Mouse (Mus musculus) hindbrain, embryonic 13.5 days (tissue): Measurements from ENCODE around the gene Itih3. TPM values are rescaled to one million over a fixed set of nuclear protein-coding genes. Genes with fewer than 3 reads are reported as not detected.

ENCODE experiments used
- ATAC-seq: fragments of 200-750 bp; cut with Nextera tagmentation; 2 replicates; pipeline ENCODE4 v1.8.0; 2017; ENCODE audit warnings: moderate TSS enrichment; ENCODE audit not compliant: low FRiP score
- H3K27ac ChIP-seq: fragments of 300-500 bp; sonication (generic); 2 replicates; pipeline ENCODE4 v1.5.1; 2015; ENCODE audit warnings: inconsistent platforms, mild to moderate bottlenecking, moderate library complexity
- H3K27me3 ChIP-seq: fragments of 300-500 bp; sonication (generic); 2 replicates; pipeline ENCODE4 v1.6.1; 2015; ENCODE audit warnings: mild to moderate bottlenecking, inconsistent platforms
- H3K36me3 ChIP-seq: fragments of 300-500 bp; sonication (generic); 2 replicates; pipeline ENCODE4 v1.6.1; 2015; ENCODE audit warnings: mild to moderate bottlenecking, inconsistent platforms
- H3K4me1 ChIP-seq: fragments of 300-500 bp; sonication (generic); replicated peaks from 2 replicates; pipeline ENCODE4 v1.6.1; 2015; ENCODE audit warnings: inconsistent platforms
- H3K4me2 ChIP-seq: fragments of 300-500 bp; sonication (generic); 2 replicates; pipeline ENCODE4 v1.6.1; 2015; ENCODE audit warnings: inconsistent platforms, mild to moderate bottlenecking, moderate library complexity
- H3K4me3 ChIP-seq: fragments of 300-500 bp; sonication (generic); 2 replicates; pipeline ENCODE4 v1.5.1; 2015; ENCODE audit warnings: mild to moderate bottlenecking, inconsistent platforms
- H3K9ac ChIP-seq: fragments of 300-500 bp; sonication (generic); 2 replicates; pipeline ENCODE4 v1.6.1; 2015; ENCODE audit warnings: mild to moderate bottlenecking, inconsistent platforms
- H3K9me3 ChIP-seq: fragments of 300-500 bp; sonication (generic); 2 replicates; pipeline ENCODE4 v1.6.1; 2016; ENCODE audit warnings: inconsistent platforms
- WGBS: fragments of 180-500 bp; shearing (Covaris S2); methylation state at CpG from one replicate; pipeline ENCODE4 v1.1.7; 2015; 5-methylcytosine and 5-hydroxymethylcytosine counted together
- polyA plus RNA-seq: library from polyadenylated mRNA; unstranded; fragments of >200 nt; fragmentation: Nextera tagmentation; extraction: Ambion mirVana; gene quantifications from 2 replicates; pipeline ENCODE4 v1.2.1, GENCODE M21; 2015

Itih3 gene
- polyA plus RNA-seq, 1 experiment from 2014 or later, result 1.3 TPM

GRCm38 (mm10) chr14:30886204-30886603, 37.4 kb downstream of the Itih3 start, which contains the start of gene Itih4:
Itih4 (plus strand) TSS chr14:30886476.
- Histone ChIP-seq H3K4me2 (no peak within 1 kb of the TSS), H3K9ac (no peak within 1 kb of the TSS)
- 96% methylated on average over 3 of the region's 3 CpGs for WGBS

DNA sequence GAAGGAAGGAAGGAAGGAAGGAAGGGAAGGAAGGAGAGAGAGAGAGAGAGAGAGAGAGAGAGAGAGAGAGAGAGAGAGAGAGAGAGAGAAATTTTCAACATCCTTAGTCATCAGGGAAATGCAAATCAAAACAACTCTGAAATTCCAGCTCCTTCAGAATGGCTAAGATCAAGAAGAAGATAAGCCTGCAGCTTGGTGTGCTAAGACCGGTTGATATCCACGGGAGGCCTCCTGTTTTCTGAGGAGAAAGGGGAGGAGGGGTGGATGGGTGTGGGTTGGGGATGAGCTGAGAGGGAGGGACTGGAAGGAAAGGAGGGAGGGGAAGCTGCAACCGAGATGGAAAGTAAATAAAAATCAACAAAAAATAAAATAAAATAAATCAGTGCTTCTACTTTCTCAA, 38.3 kb downstream of the Itih3 start:
- Histone ChIP-seq H3K4me3 (no peak overlapping the region), H3K9me3 (no peaks in the 10 kb centered on the region), H3K4me1 (no peaks in the 10 kb centered on the region), H3K36me3 (no peaks in the 10 kb centered on the region), H3K9ac (no peak overlapping the region), H3K4me2 (no peak overlapping the region), H3K27me3 (no peaks in the 10 kb centered on the region), H3K27ac (no peak overlapping the region)
- 39% methylated on average over 3 of the region's 3 CpGs for WGBS
- no peak for ATAC-seq

More at GRCm38 (mm10) chr14:30886204-30886603, 37.4 kb downstream of the Itih3 start, which contains the start of gene Itih4:
- Histone ChIP-seq H3K27me3 (no peaks in the 10 kb centered on the region), H3K36me3 (no peaks in the 10 kb centered on the region), H3K4me1 (no peaks in the 10 kb centered on the region), H3K27ac (no peak within 1 kb of the TSS), H3K9me3 (no peaks in the 10 kb centered on the region), H3K4me3 (no peak within 1 kb of the TSS)
- ATAC-seq, result no peak

DNA sequence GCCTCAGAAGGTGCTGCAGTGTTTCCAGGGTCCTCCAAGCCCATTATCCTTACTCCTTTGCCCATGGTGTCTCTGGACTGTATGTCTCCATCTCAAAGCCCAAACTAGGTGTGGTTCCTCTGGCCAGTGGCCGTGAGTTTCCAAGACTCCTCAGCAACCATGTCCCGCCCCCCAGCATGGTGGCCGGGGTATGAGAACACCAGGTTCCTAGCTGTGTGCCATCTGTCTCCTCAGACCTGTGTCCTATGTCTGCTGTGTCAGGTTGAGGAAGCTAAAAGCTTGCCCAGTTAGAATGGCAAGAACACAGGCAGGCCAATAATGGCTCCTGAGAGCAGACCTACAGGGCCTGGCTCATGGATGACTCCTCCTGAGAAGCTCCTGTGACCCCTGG, 41.8 kb downstream of the Itih3 start:
- Histone ChIP-seq H3K4me2 (no peak overlapping the region), H3K36me3 (peaks cover 15% of the 10 kb centered on the region), H3K27ac (no peak overlapping the region), H3K9ac (no peak overlapping the region), H3K27me3 (no peaks in the 10 kb centered on the region), H3K4me1 (peaks cover 8% of the 10 kb centered on the region), H3K9me3 (no peaks in the 10 kb centered on the region), H3K4me3 (no peak overlapping the region)
- ATAC-seq, result no peak
- 94% methylated on average over 3 of the region's 3 CpGs for WGBS

GRCm38 (mm10) chr14:30880811-30881717, 42.5 kb downstream of the Itih3 start:
- WGBS, result 84% methylated on average over 17 of the region's 17 CpGs
- H3K9me3 ChIP-seq, result no peaks in the 10 kb centered on the region
- peaks cover 8% of the 10 kb centered on the region for H3K4me1 ChIP-seq
- peaks cover 21% of the 10 kb centered on the region for H3K36me3 ChIP-seq
- no peaks in the 10 kb centered on the region for H3K27me3 ChIP-seq
- H3K4me3 ChIP-seq, result no peak overlapping the region
- no peak overlapping the region for H3K27ac ChIP-seq
- ATAC-seq, result no peak
- no peak overlapping the region for H3K9ac ChIP-seq
- no peak overlapping the region for H3K4me2 ChIP-seq

DNA sequence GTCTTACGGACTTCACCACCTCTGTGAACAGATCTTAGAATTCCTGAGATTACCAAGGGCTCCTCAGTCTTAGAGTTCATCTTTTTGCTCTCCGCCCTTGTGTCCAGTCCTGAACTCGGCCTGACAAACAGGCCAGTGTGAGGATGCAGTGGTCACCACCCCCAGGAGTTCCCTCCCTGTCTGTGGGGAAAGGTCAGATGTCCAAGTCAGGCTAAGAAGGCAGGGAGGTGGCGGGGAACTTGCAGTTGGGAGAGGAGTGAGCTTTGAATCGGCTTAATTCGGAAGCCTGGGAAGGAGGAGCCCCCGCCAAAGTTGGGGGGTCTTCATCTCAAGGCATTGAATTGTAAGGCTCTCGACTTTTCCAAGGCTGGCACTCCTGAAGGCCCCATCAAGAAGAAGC, 43.3 kb downstream of the Itih3 start:
- ATAC-seq, result no peak
- H3K27ac ChIP-seq, result no peak overlapping the region
- H3K27me3 ChIP-seq, result no peaks in the 10 kb centered on the region
- 81% methylated on average over 8 of the region's 8 CpGs for WGBS
- peaks cover 29% of the 10 kb centered on the region for H3K36me3 ChIP-seq
- H3K4me3 ChIP-seq, result no peak overlapping the region
- H3K4me2 ChIP-seq, result no peak overlapping the region
- no peaks in the 10 kb centered on the region for H3K9me3 ChIP-seq
- H3K9ac ChIP-seq, result no peak overlapping the region
- H3K4me1 ChIP-seq, result peaks cover 8% of the 10 kb centered on the region

DNA sequence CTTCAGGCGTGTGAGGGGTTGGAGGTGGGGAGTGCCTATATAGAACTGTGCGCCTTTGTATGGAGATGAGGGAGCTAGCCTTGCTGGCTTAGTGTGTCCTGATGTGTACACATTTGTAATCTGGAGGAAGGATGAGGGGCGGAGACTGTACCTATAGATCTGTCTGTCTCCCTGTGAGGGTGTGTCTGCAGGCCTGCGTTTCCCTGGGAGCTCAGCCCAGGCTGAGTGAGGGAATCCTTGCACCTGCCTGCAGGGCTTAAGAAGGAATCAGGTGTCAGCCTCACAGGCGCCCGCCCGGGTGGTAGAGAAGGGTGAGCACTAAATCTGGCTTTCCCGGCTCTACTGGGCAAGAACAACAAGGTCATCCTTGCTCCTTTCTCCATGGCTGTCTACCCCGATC, 43.8 kb downstream of the Itih3 start:
- Histone ChIP-seq H3K27ac (no peak overlapping the region), H3K9me3 (no peaks in the 10 kb centered on the region), H3K36me3 (peaks cover 32% of the 10 kb centered on the region), H3K9ac (no peak overlapping the region), H3K4me1 (peaks cover 8% of the 10 kb centered on the region), H3K4me3 (no peak overlapping the region), H3K27me3 (no peaks in the 10 kb centered on the region), H3K4me2 (no peak overlapping the region)
- ATAC-seq, result no peak
- 72% methylated on average over 9 of the region's 9 CpGs for WGBS

- Histone ChIP-seq H3K4me2 (no peak within 1 kb of the TSS), H3K9ac (no peak within 1 kb of the TSS), H3K27ac (no peak within 1 kb of the TSS), H3K27me3 (no peaks in the 10 kb centered on the region), H3K36me3 (peaks cover 40% of the 10 kb centered on the region), H3K9me3 (no peaks in the 10 kb centered on the region), H3K4me1 (peaks cover 8% of the 10 kb centered on the region), H3K4me3 (no peak within 1 kb of the TSS)
- no peak for ATAC-seq
- whole genome bisulfite sequencing, result 80% methylated on average over 11 of the region's 11 CpGs
Measured at GRCm38 (mm10) chr14:30878958-30879571, 44.5 kb downstream of the Itih3 start, which contains the start of gene Mustn1. Mustn1 (plus strand) TSS chr14:30879200.

DNA sequence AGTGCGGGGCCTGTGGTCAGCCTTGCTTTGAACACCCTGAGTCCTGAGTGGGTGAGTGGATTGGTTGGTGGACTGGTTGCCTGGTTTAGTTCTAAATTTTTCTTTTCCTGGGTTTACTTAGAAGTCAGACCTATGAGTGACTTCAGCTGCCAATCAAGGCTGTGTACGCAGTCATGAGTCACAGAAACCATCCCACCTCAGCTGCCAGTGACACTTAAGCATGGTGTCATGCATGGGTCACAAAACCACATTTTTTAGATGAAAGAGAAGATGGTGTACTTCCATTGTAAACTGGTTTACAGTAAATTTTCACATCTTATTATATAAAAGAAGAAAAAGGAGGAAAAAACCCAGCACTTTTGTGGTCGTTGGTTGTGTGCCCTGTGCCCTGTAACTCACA, 45.7 kb downstream of the Itih3 start:
- Histone ChIP-seq H3K4me1 (peaks cover 8% of the 10 kb centered on the region), H3K27me3 (no peaks in the 10 kb centered on the region), H3K36me3 (peaks cover 52% of the 10 kb centered on the region), H3K9ac (no peak overlapping the region), H3K9me3 (no peaks in the 10 kb centered on the region), H3K4me2 (no peak overlapping the region), H3K4me3 (no peak overlapping the region), H3K27ac (no peak overlapping the region)
- WGBS, result 99% methylated on average over 3 of the region's 3 CpGs
- no peak for ATAC-seq

GRCm38 (mm10) chr14:30876451-30876850, 47.1 kb downstream of the Itih3 start:
- Histone ChIP-seq H3K4me2 (no peak overlapping the region), H3K36me3 (peaks cover 56% of the 10 kb centered on the region), H3K27me3 (no peaks in the 10 kb centered on the region), H3K27ac (no peak overlapping the region), H3K9ac (no peak overlapping the region), H3K4me3 (no peak overlapping the region), H3K4me1 (peaks cover 8% of the 10 kb centered on the region), H3K9me3 (no peaks in the 10 kb centered on the region)
- no peak for ATAC-seq
- WGBS, result 90% methylated on average over 10 of the region's 10 CpGs

DNA sequence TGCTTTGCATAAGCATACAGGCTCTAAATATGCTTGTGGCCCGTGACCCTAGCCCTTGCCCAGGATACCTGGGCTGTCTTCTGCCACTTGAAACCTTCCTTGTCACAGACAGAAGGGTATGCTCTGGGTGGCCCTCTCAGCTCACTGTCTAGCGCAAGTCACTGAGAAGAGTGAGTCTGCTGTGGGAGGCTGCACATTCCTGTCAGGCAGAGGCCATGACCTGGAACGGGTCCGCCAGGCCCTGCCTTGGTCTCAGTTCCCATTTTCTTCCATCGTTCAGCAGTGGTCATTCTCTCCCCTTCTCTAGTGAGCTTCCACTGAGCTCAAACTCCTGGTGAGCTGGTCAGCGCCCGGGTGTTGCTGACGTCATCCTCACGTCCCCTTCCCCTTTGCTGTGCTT, 47.6 kb downstream of the Itih3 start:
- 85% methylated on average over 9 of the region's 9 CpGs for WGBS
- Histone ChIP-seq H3K27ac (no peak overlapping the region), H3K9me3 (no peaks in the 10 kb centered on the region), H3K4me1 (peaks cover 8% of the 10 kb centered on the region), H3K9ac (no peak overlapping the region), H3K4me2 (no peak overlapping the region), H3K4me3 (no peak overlapping the region), H3K27me3 (no peaks in the 10 kb centered on the region), H3K36me3 (peaks cover 61% of the 10 kb centered on the region)
- no peak for ATAC-seq

DNA sequence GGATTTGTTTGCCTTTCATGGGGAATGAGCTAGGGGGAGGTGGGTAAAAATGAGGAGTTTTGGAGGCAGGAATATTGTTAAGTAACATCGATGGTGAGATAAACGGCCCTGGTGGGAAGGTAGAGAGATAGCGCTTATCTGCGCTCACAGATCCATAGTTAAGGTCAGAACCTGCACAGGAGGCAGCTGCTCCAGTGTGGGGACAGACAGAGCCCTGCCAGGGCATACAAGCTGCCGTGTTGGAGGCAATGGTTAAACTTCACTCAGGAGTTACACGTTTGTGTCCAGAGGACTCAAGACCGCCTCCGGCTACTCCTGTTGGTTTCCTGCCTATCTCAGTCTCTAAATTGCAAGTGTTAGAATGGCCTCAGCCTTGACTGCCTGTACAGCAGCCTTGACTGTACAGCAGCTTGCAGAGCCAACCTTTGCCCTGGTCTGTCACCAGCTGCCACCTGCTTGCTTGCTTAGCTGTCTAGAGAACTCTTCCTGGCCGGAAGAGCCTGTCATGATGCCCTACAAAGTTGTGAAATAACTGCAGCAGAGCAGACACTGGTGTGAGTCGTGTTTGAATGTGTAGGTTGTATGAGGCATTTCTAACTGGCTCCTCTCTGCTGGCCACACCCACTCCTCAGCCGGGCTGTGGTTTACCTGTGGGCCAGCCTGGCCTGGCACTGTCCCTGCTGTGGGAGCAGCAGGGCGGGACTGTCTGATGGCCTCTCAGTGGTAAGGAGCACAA, 48.3 kb downstream of the Itih3 start:
- Histone ChIP-seq H3K27me3 (no peaks in the 10 kb centered on the region), H3K9ac (no peak overlapping the region), H3K36me3 (peaks cover 66% of the 10 kb centered on the region), H3K4me1 (peaks cover 8% of the 10 kb centered on the region), H3K4me3 (no peak overlapping the region), H3K9me3 (no peaks in the 10 kb centered on the region), H3K27ac (no peak overlapping the region), H3K4me2 (no peak overlapping the region)
- no peak for ATAC-seq
- 93% methylated on average over 12 of the region's 12 CpGs for WGBS

- Histone ChIP-seq H3K27ac (no peak overlapping the region), H3K27me3 (no peaks in the 10 kb centered on the region), H3K4me1 (peaks cover 1% of the 10 kb centered on the region; the same call in 1 of the 2 replicates), H3K9me3 (no peaks in the 10 kb centered on the region), H3K9ac (no peak overlapping the region), H3K4me3 (no peak overlapping the region), H3K36me3 (peaks cover 65% of the 10 kb centered on the region), H3K4me2 (no peak overlapping the region)
- ATAC-seq, result no peak
- 87% methylated on average over 18 of the region's 18 CpGs for WGBS
Measured at GRCm38 (mm10) chr14:30874095-30874700, 49.4 kb downstream of the Itih3 start.
